Mouse (Mus musculus) midbrain, postnatal 0 days (tissue): ENCODE measurements around the gene Myoz1. TPM values are rescaled to one million over a fixed set of nuclear protein-coding genes. Genes with fewer than 3 reads are reported as not detected.

Experiments
- ATAC-seq: fragments of 200-750 bp; cut with Nextera tagmentation; 2 replicates; pipeline ENCODE4 v1.8.0; 2017; ENCODE audit warnings: moderate number of reproducible peaks, mild to moderate bottlenecking, moderate TSS enrichment, moderate library complexity; ENCODE audit not compliant: low FRiP score
- DNase-seq: peaks from one replicate; pipeline ENCODE4 v3.0.0-alpha.2; 2015; ENCODE audit warnings: low spot score
- H3K27ac ChIP-seq: fragments of 300-500 bp; sonication (generic); 2 replicates; pipeline ENCODE4 v1.5.1; 2014; ENCODE audit warnings: low read depth, mild to moderate bottlenecking, low read length, mixed read lengths
- H3K27me3 ChIP-seq: fragments of 300-500 bp; sonication (generic); 2 replicates; pipeline ENCODE4 v1.6.1; 2014; ENCODE audit warnings: low read length, control low read depth, mixed read lengths; ENCODE audit not compliant: insufficient read depth
- H3K36me3 ChIP-seq: fragments of 300-500 bp; sonication (generic); 2 replicates; pipeline ENCODE4 v1.6.1; 2014; ENCODE audit warnings: low read length, control low read depth, mixed read lengths; ENCODE audit not compliant: insufficient read depth
- H3K4me1 ChIP-seq: fragments of 300-500 bp; sonication (generic); 2 replicates; pipeline ENCODE4 v1.6.1; 2014; ENCODE audit warnings: mild to moderate bottlenecking, control low read depth, antibody characterized with exemption, low read length, mixed read lengths; ENCODE audit not compliant: insufficient read depth
- H3K4me2 ChIP-seq: fragments of 300-500 bp; sonication (generic); 2 replicates; pipeline ENCODE4 v1.6.1; 2014; ENCODE audit warnings: low read depth, mild to moderate bottlenecking, low read length, mixed read lengths; ENCODE audit not compliant: poor library complexity, severe bottlenecking
- H3K4me3 ChIP-seq: fragments of 300-500 bp; sonication (generic); 2 replicates; pipeline ENCODE4 v1.5.1; 2014; ENCODE audit warnings: low read depth, mild to moderate bottlenecking, low read length, moderate library complexity
- H3K9ac ChIP-seq: fragments of 300-500 bp; sonication (generic); replicated peaks from 2 replicates; pipeline ENCODE4 v1.6.1; 2014; ENCODE audit warnings: mild to moderate bottlenecking, low read length, moderate library complexity, mixed read lengths; ENCODE audit not compliant: poor library complexity, severe bottlenecking
- H3K9me3 ChIP-seq: fragments of 300-500 bp; sonication (generic); 2 replicates; pipeline ENCODE4 v1.6.1; 2016; ENCODE audit warnings: low read length, control low read depth
- CTCF ChIP-seq: IDR thresholded peaks from 2 replicates; pipeline ENCODE4 v1.5.1; 2016; ENCODE audit warnings: antibody characterized with exemption, mild to moderate bottlenecking
- WGBS: fragments of 180-500 bp; shearing (Covaris S2); extraction: QIAGEN DNeasy Blood & Tissue Kit; methylation state at CpG from one replicate; pipeline ENCODE4 v1.1.7; 2014; 5-methylcytosine and 5-hydroxymethylcytosine counted together
- polyA plus RNA-seq: library from polyadenylated mRNA; unstranded; fragments of >200 nt; fragmentation: Nextera tagmentation; extraction: Ambion mirVana; gene quantifications from 2 replicates; pipeline ENCODE4 v1.2.1, GENCODE M21; 2015
- total RNA-seq: library from RNA; depleted of rRNA; stranded (reverse); fragments of >200 nt; gene quantifications from 2 replicates; pipeline ENCODE4 v1.2.3, GENCODE M21; 2014

Gene Myoz1
- total and polyA plus RNA-seq, 2 experiments from 2014 or later, result 0.56 TPM; not detected in 1

- H3K4me2 ChIP-seq, result peak overlapping the region; percentile 80
- H3K4me3 ChIP-seq, result no peak overlapping the region
- H3K36me3 ChIP-seq, result peaks cover 4% of the 10 kb centered on the region; the same call in 1 of the 2 replicates
- 98% methylated on average over 2 of the region's 2 CpGs for WGBS
- DNase-seq (no peak), ATAC-seq (no peak)
- TF ChIP-seq CTCF, result no peak
- 0 out of 2 replicates have a peak overlapping the region, but pooled peaks have one; percentile 19 for H3K9ac ChIP-seq
- H3K27ac ChIP-seq, result no peak overlapping the region
- peaks cover 15% of the 10 kb centered on the region; the same call in 1 of the 2 replicates for H3K4me1 ChIP-seq
- H3K9me3 ChIP-seq, result no peaks in the 10 kb centered on the region
- no peaks in the 10 kb centered on the region for H3K27me3 ChIP-seq
These were observed 42.2 kb upstream of the Myoz1 start for GRCm38 (mm10) chr14:20698515-20698914.

- H3K9ac ChIP-seq, result peak overlapping the region; percentile 34; the same call in 1 of the 2 replicates
- 0% methylated on average over 1 of the region's 1 CpGs for WGBS
- H3K4me3 ChIP-seq, result peak overlapping the region; percentile 86
- DNase-seq (peak; percentile 76), ATAC-seq (no peak)
- no peaks in the 10 kb centered on the region for H3K27me3 ChIP-seq
- H3K4me2 ChIP-seq, result peak overlapping the region; percentile 80
- no peaks in the 10 kb centered on the region for H3K9me3 ChIP-seq
- peak; percentile 74 for TF ChIP-seq CTCF
- H3K36me3 ChIP-seq, result peaks cover 16% of the 10 kb centered on the region
- peaks cover 15% of the 10 kb centered on the region; the same call in 1 of the 2 replicates for H3K4me1 ChIP-seq
- no peak overlapping the region for H3K27ac ChIP-seq
These were observed 40.6 kb upstream of the Myoz1 start for GRCm38 (mm10) chr14:20696986-20697385.

- H3K4me2 ChIP-seq, result peak overlapping the region; percentile 80
- peaks cover 12% of the 10 kb centered on the region; the same call in 1 of the 2 replicates for H3K4me1 ChIP-seq
- WGBS, result 10% methylated on average over 27 of the region's 27 CpGs
- no peak for DNase-seq
- peak overlapping the region; percentile 96 for H3K27ac ChIP-seq
- ATAC-seq, result 0 out of 2 replicates have a peak, but pooled peaks have one; percentile 2
- H3K4me3 ChIP-seq, result peak overlapping the region; percentile 86
- peaks cover 26% of the 10 kb centered on the region for H3K36me3 ChIP-seq
- H3K27me3 ChIP-seq, result no peaks in the 10 kb centered on the region
- peak overlapping the region; percentile 89 for H3K9ac ChIP-seq
- TF ChIP-seq CTCF, result no peak
- H3K9me3 ChIP-seq, result no peaks in the 10 kb centered on the region
These were observed 39.6 kb upstream of the Myoz1 start for GRCm38 (mm10) chr14:20695761-20696520.

- H3K9me3 ChIP-seq, result no peaks in the 10 kb centered on the region
- WGBS, result under 1% methylated on average over 100 of the region's 111 CpGs
These were observed 38.8 kb upstream of the Myoz1 start, which contains the start of gene Fut11 for GRCm38 (mm10) chr14:20694884-20695760. TSS of gene Fut11 (plus strand) at chr14:20694968.

GRCm38 (mm10) chr14:20694185-20694883, 38.0 kb upstream of the Myoz1 start:
- WGBS, result 45% methylated on average over 13 of the region's 13 CpGs
- H3K27me3 ChIP-seq, result no peaks in the 10 kb centered on the region

More at GRCm38 (mm10) chr14:20694884-20695760, 38.8 kb upstream of the Myoz1 start, which contains the start of gene Fut11:
- peak within 1 kb of the TSS; percentile 86 for H3K4me3 ChIP-seq
- peak within 1 kb of the TSS; percentile 80 for H3K4me2 ChIP-seq
- H3K27ac ChIP-seq, result peak within 1 kb of the TSS; percentile 96
- H3K36me3 ChIP-seq, result peaks cover 31% of the 10 kb centered on the region
- DNase-seq (peak; percentile 95), ATAC-seq (peak; percentile 91)
- H3K9ac ChIP-seq, result peak within 1 kb of the TSS; percentile 89
- TF ChIP-seq CTCF, result no peak
- no peaks in the 10 kb centered on the region for H3K27me3 ChIP-seq
- H3K4me1 ChIP-seq, result peaks cover 12% of the 10 kb centered on the region; the same call in 1 of the 2 replicates

More at GRCm38 (mm10) chr14:20694185-20694883, 38.0 kb upstream of the Myoz1 start:
- H3K4me2 ChIP-seq, result peak overlapping the region; percentile 80
- DNase-seq (peak; percentile 17), ATAC-seq (peak; percentile 19; the same call in 1 of the 2 replicates)
- H3K9ac ChIP-seq, result peak overlapping the region; percentile 89
- H3K4me1 ChIP-seq, result peaks cover 12% of the 10 kb centered on the region; the same call in 1 of the 2 replicates
- peak overlapping the region; percentile 86 for H3K4me3 ChIP-seq
- H3K27ac ChIP-seq, result peak overlapping the region; percentile 96
- no peaks in the 10 kb centered on the region for H3K9me3 ChIP-seq
- H3K36me3 ChIP-seq, result peaks cover 39% of the 10 kb centered on the region
- no peak for TF ChIP-seq CTCF
